Mouse (Mus musculus): ENCODE data around the gene Dscaml1. TPM values are rescaled to one million over a fixed set of nuclear protein-coding genes. Genes with fewer than 3 reads are reported as not detected.
A peak's percentile ranks its signal among the peaks of the same experiment; 100 is the strongest.

Gene Dscaml1
- polyA plus RNA-seq, 1 experiment, result 0.47 TPM

DNA sequence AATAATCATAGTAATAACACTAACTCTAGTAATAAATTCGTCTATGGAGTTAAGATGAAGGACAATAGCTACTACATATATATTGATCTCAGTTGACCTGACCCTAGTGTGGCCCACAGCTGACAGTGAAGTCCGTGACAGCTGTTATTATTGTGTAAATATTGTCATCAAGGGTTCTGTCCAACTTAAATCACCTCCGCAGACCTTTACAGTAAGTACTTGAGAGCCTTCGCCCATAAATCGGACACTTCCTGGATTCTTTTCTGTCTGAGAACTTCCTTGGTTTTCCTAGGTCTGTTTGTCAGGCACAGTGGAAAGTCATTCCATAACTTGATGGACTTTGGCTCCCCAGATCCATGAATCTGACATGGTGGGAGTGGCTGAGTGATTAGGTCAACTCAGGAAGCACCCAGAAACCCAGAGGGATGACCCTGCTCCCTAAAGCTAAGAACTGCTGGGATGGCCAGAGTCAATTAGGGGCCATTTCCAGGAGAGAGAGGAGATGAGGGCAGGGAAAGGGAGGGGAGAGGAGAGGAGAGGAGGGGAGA is 17.9 kb downstream of the Dscaml1 start:
- DNase-seq (ENCODE audit: low read depth, low spot score), result peak; percentile 11
- 18% methylated on average over 5 of the region's 5 CpGs for WGBS

DNA sequence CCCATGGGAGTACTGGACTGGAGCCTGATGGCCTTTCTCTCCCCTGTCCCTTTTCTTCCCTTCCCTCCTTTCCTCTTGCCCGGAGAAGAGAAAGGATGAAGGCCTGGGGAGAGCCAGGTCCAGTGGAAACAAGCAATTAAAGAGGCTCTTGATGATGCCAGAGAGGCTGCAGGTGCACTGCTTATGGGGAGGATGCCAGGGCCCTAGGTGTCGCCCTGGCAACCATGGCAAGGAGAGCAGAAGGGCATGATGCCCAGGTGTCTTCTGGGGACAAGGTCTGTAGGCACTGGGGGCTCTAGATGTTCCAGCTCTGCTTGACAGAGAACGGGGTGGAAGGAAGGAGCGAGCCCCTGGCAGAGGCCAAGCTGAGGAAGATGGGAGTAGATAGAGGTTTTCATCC is 23.2 kb downstream of the Dscaml1 start:
- DNase-seq (ENCODE audit: low read depth, low spot score), result no peak
- WGBS, result 72% methylated on average over 4 of the region's 4 CpGs

GRCm38 (mm10) chr9:45451346-45451745 is 24.9 kb downstream of the Dscaml1 start:
- no peak for DNase-seq (ENCODE audit: low read depth, low spot score)
- 79% methylated on average over 4 of the region's 4 CpGs for WGBS

DNA sequence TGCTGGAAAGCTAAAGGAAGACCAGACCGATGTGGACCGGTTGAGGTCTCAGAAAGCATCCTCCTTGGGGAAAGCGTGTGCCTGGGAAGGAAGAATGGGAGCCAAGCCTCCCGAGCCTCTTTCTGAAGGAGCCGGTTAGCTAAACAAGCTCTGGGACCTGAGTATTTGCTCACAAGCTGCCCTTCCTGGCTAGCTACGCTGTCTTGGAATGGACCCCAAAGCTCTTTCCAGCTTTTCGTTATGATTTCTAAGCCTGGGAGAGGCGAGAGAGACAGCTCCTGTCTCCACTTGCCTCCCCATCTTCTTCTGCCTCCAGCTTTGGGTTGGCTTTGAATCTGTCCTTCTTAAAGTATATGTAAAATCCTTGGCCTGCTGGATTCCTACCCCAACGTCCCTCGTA is 27.6 kb downstream of the Dscaml1 start:
- DNase-seq (ENCODE audit: low read depth, low spot score), result no peak
- 74% methylated on average over 10 of the region's 10 CpGs for WGBS

GRCm38 (mm10) chr9:45454889-45455610 is 28.6 kb downstream of the Dscaml1 start:
- WGBS, result 77% methylated on average over 8 of the region's 8 CpGs
- no peak for DNase-seq (ENCODE audit: low read depth, low spot score)

GRCm38 (mm10) chr9:45457200-45457599 is 30.8 kb downstream of the Dscaml1 start:
- WGBS, result 15% methylated on average over 7 of the region's 7 CpGs
- DNase-seq (ENCODE audit: low read depth, low spot score), result no peak

DNA sequence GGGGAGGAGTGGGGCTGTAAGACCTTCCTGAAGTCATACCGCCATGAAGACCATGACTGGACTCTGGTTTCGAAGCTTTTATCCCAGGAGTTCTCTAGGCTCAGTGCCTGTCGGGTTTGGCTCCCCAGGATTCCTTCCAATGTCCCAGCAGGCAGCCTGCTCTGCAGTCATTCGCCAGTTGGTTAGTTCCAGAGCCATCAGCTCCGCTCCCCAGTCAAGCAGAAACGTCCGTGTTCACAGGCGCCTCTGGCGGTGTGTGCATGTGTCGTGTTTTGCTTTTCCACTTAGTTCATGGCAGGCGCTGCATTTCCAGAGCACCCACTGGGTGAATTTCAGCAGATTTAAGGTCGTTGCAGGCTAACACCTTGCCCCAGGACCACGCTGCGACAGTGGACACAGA is 31.9 kb downstream of the Dscaml1 start:
- WGBS, result 77% methylated on average over 14 of the region's 14 CpGs

DNA sequence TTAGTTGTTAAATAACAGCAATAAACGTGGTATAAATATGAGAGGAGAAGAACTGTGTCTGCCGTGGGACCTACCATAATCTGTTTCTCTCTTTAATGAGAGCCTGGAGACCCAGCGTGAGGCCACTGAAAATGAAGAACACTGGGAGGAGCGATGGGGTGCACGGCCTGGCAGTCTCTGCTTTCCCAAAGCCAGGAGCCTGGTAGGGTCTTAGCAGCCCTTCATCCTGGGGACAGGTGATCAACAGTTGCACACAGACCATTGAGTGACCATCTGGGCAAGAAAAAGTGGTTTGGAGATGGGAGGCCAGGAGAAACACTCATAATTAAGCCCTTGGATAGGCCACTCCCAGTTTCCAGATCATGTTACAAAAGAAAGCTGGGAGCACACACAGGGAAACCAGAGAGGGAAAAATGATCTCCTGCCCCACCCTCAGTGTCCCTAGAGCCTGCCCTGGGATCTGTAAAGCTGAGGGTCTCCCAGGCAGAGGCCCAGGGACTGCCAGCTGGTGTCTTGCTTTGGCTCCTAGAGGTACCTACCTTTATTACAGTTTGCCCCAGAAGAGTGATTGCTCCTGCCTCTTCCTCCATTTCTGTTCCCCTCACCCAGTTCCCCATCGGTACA is 39.1 kb downstream of the Dscaml1 start:
- 41% methylated on average over 6 of the region's 6 CpGs for WGBS
- no peak for DNase-seq (ENCODE audit: low read depth, low spot score)

More for the DNA sequence above, 31.9 kb downstream of the Dscaml1 start:
- DNase-seq (ENCODE audit: low read depth, low spot score), result no peak

DNA sequence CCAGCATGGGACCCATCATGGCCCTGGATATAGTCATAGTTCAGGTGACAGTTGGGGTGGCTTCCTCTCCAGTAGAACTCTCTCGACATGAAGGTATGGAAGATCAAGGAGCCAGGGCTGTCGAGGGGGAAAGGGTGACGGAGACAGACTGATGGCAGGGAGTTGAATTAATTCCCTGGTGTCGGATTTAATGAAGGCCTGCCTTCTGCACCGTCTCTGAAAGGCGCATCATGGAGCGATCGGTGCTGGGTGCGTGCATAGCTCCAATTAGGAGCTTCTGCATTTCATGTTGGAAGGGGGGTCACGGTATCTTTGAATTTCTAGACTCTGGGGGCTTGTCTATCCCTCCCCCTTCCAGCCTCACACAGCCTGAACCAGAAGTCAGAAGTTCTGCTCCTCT is 41.8 kb downstream of the Dscaml1 start:
- DNase-seq (ENCODE audit: low read depth, low spot score), result no peak
- WGBS, result 85% methylated on average over 10 of the region's 10 CpGs

- no peak for DNase-seq (ENCODE audit: low read depth, low spot score)
- 75% methylated on average over 10 of the region's 10 CpGs for WGBS
Observed at GRCm38 (mm10) chr9:45470746-45471471, 44.5 kb downstream of the Dscaml1 start.

GRCm38 (mm10) chr9:45471691-45472090 is 45.3 kb downstream of the Dscaml1 start:
- DNase-seq (ENCODE audit: low read depth, low spot score), result no peak
- 14% methylated on average over 9 of the region's 9 CpGs for WGBS

DNA sequence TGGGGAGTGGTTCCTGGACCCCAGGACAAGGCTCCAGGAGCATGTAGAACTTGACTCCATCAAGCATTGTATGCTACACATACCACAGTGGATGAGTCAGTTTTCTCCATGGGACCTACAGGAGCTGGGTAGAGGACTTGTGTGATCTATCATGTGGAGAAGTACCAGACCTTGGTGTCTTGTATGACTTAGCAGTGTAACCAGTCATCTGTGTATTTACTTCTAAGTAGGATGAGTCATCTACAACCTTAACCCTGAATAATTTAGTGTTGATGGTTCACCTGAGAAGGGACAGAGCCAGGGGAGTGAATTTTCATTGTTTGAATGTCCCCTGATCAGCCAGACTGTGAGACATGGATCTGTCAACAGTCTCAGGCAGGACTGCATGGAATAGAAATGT is 48.4 kb downstream of the Dscaml1 start:
- no peak for DNase-seq (ENCODE audit: low read depth, low spot score)

DNA sequence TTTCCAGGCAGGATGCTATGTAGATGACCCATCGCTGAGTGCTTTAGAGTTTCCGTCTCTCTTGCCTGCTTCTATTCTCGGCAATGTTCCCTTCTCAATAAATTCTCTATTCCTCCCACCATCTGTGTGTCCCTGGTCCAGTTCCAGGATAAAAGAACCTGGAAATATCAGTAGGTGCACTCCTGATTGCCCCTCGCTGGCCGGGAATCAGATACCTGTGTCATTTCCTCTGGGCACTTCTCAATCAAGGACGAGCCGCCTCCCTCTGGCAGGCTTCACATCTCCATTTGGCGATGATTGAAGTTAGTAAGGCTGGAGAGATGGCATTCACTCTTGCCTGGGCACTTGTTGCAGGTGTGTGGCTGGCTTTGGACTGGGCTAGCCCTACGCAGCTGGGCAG is 54.5 kb downstream of the Dscaml1 start:
- 82% methylated on average over 9 of the region's 9 CpGs for WGBS
- DNase-seq (ENCODE audit: low read depth, low spot score), result no peak

GRCm38 (mm10) chr9:45486665-45487074 is 60.2 kb downstream of the Dscaml1 start:
- no peak for DNase-seq (ENCODE audit: low read depth, low spot score)

DNA sequence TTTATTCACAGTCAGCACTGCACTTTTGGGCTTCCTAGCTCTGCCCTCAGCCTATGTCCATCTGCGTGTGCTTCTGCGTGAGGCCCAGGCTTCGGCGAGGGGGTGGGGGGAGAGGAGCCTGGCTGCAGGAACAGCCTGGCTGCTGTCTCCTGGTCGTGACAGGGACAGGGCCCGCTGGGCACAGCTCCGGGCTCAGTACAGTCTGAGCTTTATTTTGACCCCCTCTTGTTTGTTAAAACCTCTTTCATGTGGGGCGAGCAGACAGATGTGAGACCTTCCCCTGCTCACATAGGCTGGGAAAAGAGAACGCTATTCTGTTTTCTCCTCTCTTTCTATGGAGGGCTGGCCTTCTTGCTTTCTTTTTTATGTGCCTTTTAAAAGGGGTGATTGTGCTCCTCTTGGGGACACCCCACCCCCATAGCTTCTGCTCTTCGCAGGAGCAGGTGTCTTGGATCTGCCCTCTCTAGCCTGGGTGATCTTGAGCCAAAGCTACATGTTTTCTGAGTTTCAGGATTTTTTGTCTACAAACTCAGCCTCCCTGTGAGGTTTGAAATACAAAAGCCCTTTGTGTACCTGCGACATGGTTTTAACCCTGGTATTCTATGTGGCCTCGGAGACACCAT is 60.9 kb downstream of the Dscaml1 start:
- WGBS, result 76% methylated on average over 12 of the region's 12 CpGs
- no peak for DNase-seq (ENCODE audit: low read depth, low spot score)

More at GRCm38 (mm10) chr9:45486665-45487074, 60.2 kb downstream of the Dscaml1 start:
- 46% methylated on average over 4 of the region's 4 CpGs for WGBS

DNA sequence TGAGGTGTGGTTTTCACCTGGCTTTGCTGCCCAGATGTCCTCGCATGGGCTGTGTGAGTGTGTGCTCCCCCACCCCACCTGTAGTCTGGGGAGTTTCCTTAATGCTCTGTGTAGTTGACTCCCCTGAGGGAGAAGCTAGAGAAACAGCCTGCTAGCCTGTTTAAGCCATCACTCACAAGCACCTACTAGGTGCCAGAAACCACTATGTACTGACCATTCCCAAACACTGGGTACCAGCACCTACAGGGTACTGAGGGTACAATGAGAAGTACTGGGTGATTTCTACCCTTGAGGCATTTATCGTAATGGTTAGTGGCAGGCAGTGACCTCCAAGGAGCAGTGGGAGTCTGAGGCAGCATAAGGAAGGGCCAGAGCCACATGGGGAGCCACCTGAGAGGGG is 64.5 kb downstream of the Dscaml1 start:
- DNase-seq (ENCODE audit: low read depth, low spot score), result no peak
- 74% methylated on average over 2 of the region's 2 CpGs for WGBS

DNA sequence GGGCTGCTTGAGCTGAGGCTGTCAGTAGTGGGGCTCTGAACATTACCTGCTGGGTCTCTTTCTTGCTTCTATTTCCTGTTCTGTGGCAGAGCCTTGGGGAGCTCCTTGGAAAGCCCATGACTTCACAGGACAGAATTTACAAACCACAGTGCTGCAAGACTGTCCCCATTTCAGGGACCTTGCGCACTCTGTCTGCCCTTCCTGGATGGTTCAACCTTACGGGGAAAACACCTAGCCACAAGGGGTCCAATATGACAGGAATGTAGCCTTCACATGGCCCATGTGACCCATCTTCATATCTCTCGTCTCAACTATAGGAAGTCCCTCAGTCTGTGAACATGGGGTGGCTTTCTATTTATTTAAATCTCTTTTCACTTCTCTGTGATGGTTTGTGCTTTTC is 68.5 kb downstream of the Dscaml1 start:
- DNase-seq (ENCODE audit: low read depth, low spot score), result no peak
- WGBS, result 83% methylated on average over 3 of the region's 3 CpGs

- no peak for DNase-seq (ENCODE audit: low read depth, low spot score)
- 90% methylated on average over 3 of the region's 3 CpGs for WGBS
Observed at GRCm38 (mm10) chr9:45496340-45496739, 69.9 kb downstream of the Dscaml1 start.

GRCm38 (mm10) chr9:45496944-45497343 is 70.5 kb downstream of the Dscaml1 start:
- no peak for DNase-seq (ENCODE audit: low read depth, low spot score)
- WGBS, result 39% methylated on average over 1 of the region's 1 CpGs

DNA sequence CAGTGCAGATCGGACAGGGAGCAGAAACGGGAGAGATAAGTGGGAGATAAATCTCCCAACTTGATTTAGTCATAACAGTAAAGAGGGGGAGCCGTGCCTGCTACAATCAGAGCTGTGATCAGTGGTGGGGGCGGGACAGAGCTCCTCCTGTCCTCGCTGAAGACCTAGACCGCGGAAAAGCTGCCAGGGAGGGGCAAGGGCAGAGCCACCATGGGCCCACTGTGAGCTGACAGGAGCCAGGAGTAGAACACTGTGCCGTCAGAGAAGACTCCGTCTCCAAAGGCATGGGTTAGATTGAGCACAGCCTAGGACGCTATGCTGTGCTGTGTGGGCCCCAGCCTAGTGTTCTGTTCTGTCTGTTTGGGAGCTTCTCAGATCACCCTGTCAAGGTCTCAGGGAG is 72.8 kb downstream of the Dscaml1 start:
- 37% methylated on average over 10 of the region's 10 CpGs for WGBS
- DNase-seq (ENCODE audit: low read depth, low spot score), result no peak
